Mouse (Mus musculus) myocyte (in vitro differentiated cells): ENCODE data around the gene Vmn1r2.
"Not testable (repeated sequence)": the region's sequence is repeated elsewhere in the genome, so short reads cannot be mapped to it uniquely, and the experiment has no call there.

Experiments
- CEBPB ChIP-seq: IDR thresholded peaks from 2 replicates; pipeline ENCODE4 v1.6.1; 2011; ENCODE audit warnings: mild to moderate bottlenecking, moderate library complexity; ENCODE audit not compliant: poor library complexity, insufficient read depth, severe bottlenecking
- E2F4 ChIP-seq: IDR thresholded peaks from one replicate; pipeline ENCODE4 v1.6.1; 2011; ENCODE audit warnings: mild to moderate bottlenecking, control low read depth, moderate library complexity; ENCODE audit not compliant: insufficient read depth
- MYOD1 ChIP-seq, 3 experiments: IDR thresholded peaks; one replicate each; pipeline ENCODE4 v1.6.1; 2011; ENCODE audit warnings: control low read depth in 2 of 3, low read depth in 2 of 3, mild to moderate bottlenecking in 2 of 3, moderate library complexity in 1 of 3; ENCODE audit not compliant: insufficient read length in 2 of 3, control insufficient read depth in 1 of 3
- MYOG ChIP-seq, 3 experiments: IDR thresholded peaks; one replicate each; pipeline ENCODE4 v1.6.1; 2011; ENCODE audit warnings: control low read depth in 2 of 3, low read depth in 2 of 3, mild to moderate bottlenecking in 2 of 3; ENCODE audit not compliant: insufficient read length in 2 of 3, control insufficient read depth in 1 of 3, insufficient read depth in 1 of 3
- POLR2A ChIP-seq: IDR thresholded peaks from one replicate; pipeline ENCODE4 v1.6.1; 2011; ENCODE audit warnings: low read depth, mild to moderate bottlenecking, control low read depth, moderate library complexity; ENCODE audit not compliant: insufficient read length
- REST ChIP-seq: IDR thresholded peaks from one replicate; pipeline ENCODE4 v1.6.1; 2011; ENCODE audit warnings: mild to moderate bottlenecking, control low read depth, moderate library complexity; ENCODE audit not compliant: insufficient read depth, insufficient read length
- TCF12 ChIP-seq: IDR thresholded peaks from one replicate; pipeline ENCODE4 v1.6.1; 2011; ENCODE audit warnings: mild to moderate bottlenecking, control low read depth; ENCODE audit not compliant: poor library complexity, insufficient read depth, severe bottlenecking
- USF1 ChIP-seq: IDR thresholded peaks from one replicate; pipeline ENCODE4 v1.6.1; 2011; ENCODE audit warnings: low read depth, mild to moderate bottlenecking, control low read depth, moderate library complexity

GRCm38 (mm10) chr4:3175756-3176155 is 8.6 kb downstream of the Vmn1r2 start:
- TF ChIP-seq POLR2A; MYOD1 (IDR thresholded peaks at IDR 0.05; ENCODE audit: control insufficient read depth in 1 of 3, insufficient read length in 2 of 3, low read depth in 2 of 3); USF1; MYOG (IDR thresholded peaks at IDR 0.05; ENCODE audit: control insufficient read depth in 1 of 3, insufficient read depth in 1 of 3, insufficient read length in 2 of 3, low read depth in 2 of 3); TCF12; E2F4; CEBPB; REST: not testable (repeated sequence)
